Mouse (Mus musculus) kidney, adult 2 months (tissue): ENCODE measurements around the gene Lrfn5. TPM values are rescaled to one million over a fixed set of nuclear protein-coding genes. Genes with fewer than 3 reads are reported as not detected.

Experiments used
- DNase-seq: peaks from one replicate; pipeline ENCODE4 v3.0.0; 2021
- H3K27ac ChIP-seq: fragments of 200-500 bp; 2 replicates; pipeline ENCODE4 v1.5.1; 2012; ENCODE audit warnings: low read depth, low read length, control low read depth, inconsistent platforms; ENCODE audit not compliant: insufficient read depth
- H3K27me3 ChIP-seq: fragments of 200-500 bp; replicated peaks from 2 replicates; pipeline ENCODE4 v1.6.1; 2012; ENCODE audit warnings: mild to moderate bottlenecking, moderate library complexity, low read length, inconsistent platforms; ENCODE audit not compliant: control insufficient read depth, insufficient read depth
- H3K36me3 ChIP-seq: fragments of 200-500 bp; 2 replicates; pipeline ENCODE4 v1.6.1; 2012; ENCODE audit warnings: mild to moderate bottlenecking, moderate library complexity, low read length, inconsistent platforms; ENCODE audit not compliant: control insufficient read depth, insufficient read depth
- H3K4me1 ChIP-seq: fragments of 200-500 bp; 2 replicates; pipeline ENCODE4 v1.6.1; 2011; ENCODE audit warnings: low read length; ENCODE audit not compliant: control insufficient read depth, insufficient read depth
- H3K4me3 ChIP-seq: fragments of 200-500 bp; 2 replicates; pipeline ENCODE4 v1.5.1; 2011; ENCODE audit warnings: mild to moderate bottlenecking, low read depth, low read length, control low read depth; ENCODE audit not compliant: insufficient read depth
- CTCF ChIP-seq: fragments of 200-500 bp; conservative IDR thresholded peaks from 2 replicates; pipeline ENCODE4 v1.5.1; 2011; ENCODE audit warnings: low read depth, mild to moderate bottlenecking, control low read depth, low read length, moderate library complexity, mixed read lengths; ENCODE audit not compliant: insufficient read depth, insufficient read length
- POLR2A ChIP-seq: fragments of 200-500 bp; IDR thresholded peaks from one replicate; pipeline ENCODE4 v1.6.1; 2011; ENCODE audit warnings: low read depth, low read length, control low read depth
- WGBS: fragments of 180-500 bp; shearing (Covaris S2); methylation state at CpG from one replicate; pipeline ENCODE4 v1.1.7; 2018; 5-methylcytosine and 5-hydroxymethylcytosine counted together
- polyA plus RNA-seq: library from polyadenylated mRNA; depleted of rRNA; stranded (reverse); fragments of >200 nt; gene quantifications from 2 replicates; pipeline ENCODE4 v1.2.3, GENCODE M21; 2012; rRNA removed

Lrfn5 gene
- not detected in 2 replicates for polyA plus RNA-seq

GRCm38 (mm10) chr12:61522829-61523370 lies at the start of gene Lrfn5:
TSS of gene Lrfn5 (plus strand) at chr12:61523150.
- DNase-seq: peak; percentile 7
- Histone ChIP-seq H3K36me3 (no peaks in the 10 kb centered on the region), H3K27ac (no peak within 1 kb of the TSS), H3K4me1 (no peaks in the 10 kb centered on the region), H3K27me3 (no peaks in the 10 kb centered on the region; the same call in 1 of the 2 replicates), H3K4me3 (peak within 1 kb of the TSS; percentile 19; the same call in 1 of the 2 replicates)
- under 1% methylated on average over 50 of the region's 50 CpGs for WGBS
- TF ChIP-seq CTCF: no peak
- TF ChIP-seq POLR2A: no peak

GRCm38 (mm10) chr12:61521501-61522147 lies 1.3 kb upstream of the Lrfn5 start:
- H3K4me1 ChIP-seq: no peaks in the 10 kb centered on the region
- H3K4me3 ChIP-seq: no peak overlapping the region
- WGBS: 1% methylated on average over 20 of the region's 20 CpGs
- DNase-seq: no peak
- H3K27me3 ChIP-seq: no peaks in the 10 kb centered on the region; the same call in 1 of the 2 replicates
- no peak overlapping the region for H3K27ac ChIP-seq
- TF ChIP-seq CTCF (no peak), POLR2A (no peak)
- H3K36me3 ChIP-seq: no peaks in the 10 kb centered on the region

GRCm38 (mm10) chr12:61522148-61522828 lies 662 bp upstream of the Lrfn5 start:
- no peak for DNase-seq
- Histone ChIP-seq H3K27ac (no peak overlapping the region), H3K36me3 (no peaks in the 10 kb centered on the region), H3K27me3 (no peaks in the 10 kb centered on the region; the same call in 1 of the 2 replicates), H3K4me1 (no peaks in the 10 kb centered on the region), H3K4me3 (no peak overlapping the region)
- no peak for TF ChIP-seq CTCF
- no peak for TF ChIP-seq POLR2A
- WGBS: 4% methylated on average over 6 of the region's 6 CpGs

- Histone ChIP-seq H3K27ac (no peak overlapping the region), H3K27me3 (no peaks in the 10 kb centered on the region; the same call in 1 of the 2 replicates), H3K36me3 (no peaks in the 10 kb centered on the region), H3K4me1 (no peaks in the 10 kb centered on the region), H3K4me3 (no peak overlapping the region)
- WGBS: 2% methylated on average over 16 of the region's 16 CpGs
- no peak for TF ChIP-seq CTCF
- TF ChIP-seq POLR2A: no peak
- DNase-seq: no peak
These were observed 757 bp downstream of the Lrfn5 start for GRCm38 (mm10) chr12:61523631-61524182.

- no peak for TF ChIP-seq POLR2A
- DNase-seq: no peak
- H3K4me3 ChIP-seq: no peak overlapping the region
These were observed 1.3 kb downstream of the Lrfn5 start for GRCm38 (mm10) chr12:61524183-61524651.

GRCm38 (mm10) chr12:61526199-61526598 lies 3.2 kb downstream of the Lrfn5 start:
- TF ChIP-seq CTCF (no peak), POLR2A (no peak)
- Histone ChIP-seq H3K4me3 (no peak overlapping the region), H3K27me3 (no peaks in the 10 kb centered on the region; the same call in 1 of the 2 replicates), H3K36me3 (no peaks in the 10 kb centered on the region), H3K4me1 (no peaks in the 10 kb centered on the region), H3K27ac (no peak overlapping the region)
- 4% methylated on average over 9 of the region's 9 CpGs for WGBS
- no peak for DNase-seq

More at GRCm38 (mm10) chr12:61524183-61524651, 1.3 kb downstream of the Lrfn5 start:
- no peaks in the 10 kb centered on the region for H3K36me3 ChIP-seq
- H3K27me3 ChIP-seq: no peaks in the 10 kb centered on the region; the same call in 1 of the 2 replicates
- 1% methylated on average over 33 of the region's 33 CpGs for WGBS
- H3K27ac ChIP-seq: no peak overlapping the region
- H3K4me1 ChIP-seq: no peaks in the 10 kb centered on the region

- H3K4me1 ChIP-seq: no peaks in the 10 kb centered on the region
- WGBS: 79% methylated on average over 5 of the region's 5 CpGs
- H3K27me3 ChIP-seq: no peaks in the 10 kb centered on the region
- TF ChIP-seq CTCF: no peak
- TF ChIP-seq POLR2A: no peak
- H3K4me3 ChIP-seq: no peak overlapping the region
- no peaks in the 10 kb centered on the region for H3K36me3 ChIP-seq
- no peak for DNase-seq
- H3K27ac ChIP-seq: no peak overlapping the region
These were observed 57.0 kb downstream of the Lrfn5 start for GRCm38 (mm10) chr12:61579949-61580348.
